Mouse (Mus musculus) ovary, postnatal 10 days (tissue): ENCODE results near the gene Ccdc88a.

Experiments used
- DNase-seq: peaks from one replicate; pipeline ENCODE4 v3.0.0; 2022; ENCODE audit warnings: low spot score

Ccdc88a gene

GRCm38 (mm10) chr11:29548504-29549424 lies 175.3 kb downstream of the Ccdc88a start:
- DNase-seq: no peak

DNA sequence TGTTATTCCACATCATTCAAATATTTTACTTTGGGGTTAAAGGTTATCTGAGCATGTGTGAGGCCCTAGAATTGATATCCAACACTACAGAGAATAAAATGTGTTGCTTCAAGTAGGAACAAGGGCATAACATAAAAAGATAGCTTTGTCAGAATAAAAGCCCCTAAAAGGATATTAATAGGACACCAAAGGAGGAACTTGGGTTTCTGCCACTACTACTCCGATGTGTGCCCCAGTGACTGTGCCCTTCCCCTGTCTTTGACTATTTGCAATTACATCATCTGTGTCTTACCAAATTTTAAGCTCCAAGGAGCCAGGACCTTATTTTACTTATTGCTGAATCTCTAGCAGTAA lies 175.9 kb downstream of the Ccdc88a start:
- no peak for DNase-seq
